Mouse (Mus musculus) T-helper 1 cell (primary cell): ENCODE measurements at regions not wholly inside any gene's neighbourhood (a gene's known extent, or its start where the extent isn't known, plus 50 kb on each side); places are given as distances from the start of the nearest gene placed in this dataset.

Experiments
- in situ Hi-C: fragments of 300-600 bp; cut with MboI, MseI; formaldehyde crosslinking; loops from one replicate; pipeline ENCODE4 v1.15.1; 2025; ENCODE audit warnings: high pct_unique_total_duplicates

- in situ Hi-C loops: no loop called here
These were observed 455.8 kb upstream of the Tle4 start for GRCm38 (mm10) chr19:15053582-15054141.

GRCm38 (mm10) chr19:15052642-15053239, 454.9 kb upstream of the Tle4 start:
- in situ Hi-C loops: no loop called here

- in situ Hi-C loops: loop anchor here (25.0 kb wide), 1 partner anchor 736 kb away; no protein-coding TSS in a partner anchor
These were observed 450.0 kb upstream of the Tle4 start for GRCm38 (mm10) chr19:15047896-15048295.

GRCm38 (mm10) chr19:15047306-15047868, 449.5 kb upstream of the Tle4 start:
- in situ Hi-C loops: loop anchor here (25.0 kb wide), 1 partner anchor 735 kb away; no protein-coding TSS in a partner anchor

- in situ Hi-C loops: loop anchor here (25.0 kb wide), 1 partner anchor 723 kb away; no protein-coding TSS in a partner anchor
These were observed 437.7 kb upstream of the Tle4 start for GRCm38 (mm10) chr19:15035554-15035953.

GRCm38 (mm10) chr19:15033921-15034320, 436.1 kb upstream of the Tle4 start:
- in situ Hi-C loops: loop anchor here (25.0 kb wide), 1 partner anchor 722 kb away; no protein-coding TSS in a partner anchor

GRCm38 (mm10) chr19:15033396-15033795, 435.5 kb upstream of the Tle4 start:
- in situ Hi-C loops: loop anchor here (25.0 kb wide), 1 partner anchor 721 kb away; no protein-coding TSS in a partner anchor

GRCm38 (mm10) chr19:15032297-15032947, 434.6 kb upstream of the Tle4 start:
- in situ Hi-C loops: loop anchor here (25.0 kb wide), 1 partner anchor 720 kb away; no protein-coding TSS in a partner anchor

GRCm38 (mm10) chr19:15031483-15031882, 433.6 kb upstream of the Tle4 start:
- in situ Hi-C loops: loop anchor here (25.0 kb wide), 1 partner anchor 719 kb away; no protein-coding TSS in a partner anchor

- in situ Hi-C loops: no loop called here
These were observed 405.7 kb upstream of the Tle4 start for GRCm38 (mm10) chr19:15003596-15003995.

GRCm38 (mm10) chr19:14993344-14993743, 395.5 kb upstream of the Tle4 start:
- in situ Hi-C loops: no loop called here

- in situ Hi-C loops: no loop called here
These were observed 372.3 kb upstream of the Tle4 start for GRCm38 (mm10) chr19:14970161-14970560.

GRCm38 (mm10) chr19:14968283-14968682, 370.4 kb upstream of the Tle4 start:
- in situ Hi-C loops: no loop called here

- in situ Hi-C loops: no loop called here
These were observed 359.9 kb upstream of the Tle4 start for GRCm38 (mm10) chr19:14957727-14958126.

GRCm38 (mm10) chr19:14957154-14957553, 359.3 kb upstream of the Tle4 start:
- in situ Hi-C loops: no loop called here

- in situ Hi-C loops: no loop called here
These were observed 358.5 kb upstream of the Tle4 start for GRCm38 (mm10) chr19:14956392-14956791.

GRCm38 (mm10) chr19:14955969-14956368, 358.1 kb upstream of the Tle4 start:
- in situ Hi-C loops: no loop called here

GRCm38 (mm10) chr19:14940207-14940952, 342.5 kb upstream of the Tle4 start:
- in situ Hi-C loops: no loop called here

GRCm38 (mm10) chr19:14922238-14922637, 324.4 kb upstream of the Tle4 start:
- in situ Hi-C loops: no loop called here

- in situ Hi-C loops: no loop called here
These were observed 313.4 kb upstream of the Tle4 start for GRCm38 (mm10) chr19:14911056-14911850.

- in situ Hi-C loops: loop anchor here (25.0 kb wide), 1 partner anchor 483 kb away; no protein-coding TSS in a partner anchor
These were observed 297.0 kb upstream of the Tle4 start for GRCm38 (mm10) chr19:14894875-14895274.
